Mouse (Mus musculus): ENCODE results near the gene Aqp2. TPM values are rescaled to one million over a fixed set of nuclear protein-coding genes. Genes with fewer than 3 reads are reported as not detected.
A peak's percentile ranks its signal among the peaks of the same experiment; 100 is the strongest.

The Aqp2 gene
- polyA plus RNA-seq, 1 experiment from 2014 or later, result 0.15 TPM

- no peaks in the 10 kb centered on the region for H3K36me3 ChIP-seq
- peaks cover 71% of the 10 kb centered on the region for H3K27me3 ChIP-seq (ENCODE audit: insufficient read depth, poor library complexity, severe bottlenecking)
- no peak overlapping the region for H3K27ac ChIP-seq
- 82% methylated on average over 13 of the region's 13 CpGs for WGBS
- no peaks in the 10 kb centered on the region for H3K9me3 ChIP-seq
- DNase-seq (ENCODE audit: low spot score), result no peak
- no peak overlapping the region for H3K4me3 ChIP-seq
- H3K4me1 ChIP-seq, result peaks cover 48% of the 10 kb centered on the region
These were observed 29.7 kb downstream of the Aqp2 start for GRCm38 (mm10) chr15:99608382-99609125.

- DNase-seq (ENCODE audit: low spot score), result no peak
- Histone ChIP-seq H3K27me3 (ENCODE audit: insufficient read depth, poor library complexity, severe bottlenecking) (peaks cover 55% of the 10 kb centered on the region), H3K4me1 (peaks cover 57% of the 10 kb centered on the region), H3K27ac (peak overlapping the region; percentile 42; the same call in 1 of the 2 replicates), H3K4me3 (no peak overlapping the region), H3K9me3 (no peaks in the 10 kb centered on the region), H3K36me3 (no peaks in the 10 kb centered on the region)
- 35% methylated on average over 7 of the region's 7 CpGs for WGBS
These were observed 32.7 kb downstream of the Aqp2 start for GRCm38 (mm10) chr15:99611563-99611962.

DNA sequence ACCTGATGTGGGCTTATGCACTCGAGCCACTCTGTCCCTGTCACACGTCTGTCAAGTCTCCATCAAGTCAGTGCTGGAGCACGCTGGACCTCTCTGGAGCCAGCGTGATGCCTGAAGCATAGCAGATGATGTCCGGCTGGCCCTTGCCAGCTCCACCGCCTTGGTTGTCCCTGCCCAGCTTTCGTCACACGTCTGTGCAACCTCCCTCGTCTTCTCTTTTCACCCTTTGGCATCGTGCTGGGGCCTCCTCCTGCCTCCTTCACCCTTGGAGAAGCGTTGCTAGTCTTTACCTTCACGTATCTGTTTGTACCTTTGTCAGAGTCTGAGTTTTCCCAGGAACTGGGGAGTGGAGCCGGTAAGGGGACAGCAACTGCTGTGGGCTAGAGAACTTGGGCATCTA lies 35.4 kb downstream of the Aqp2 start:
- no peak for DNase-seq (ENCODE audit: low spot score)
- H3K27me3 ChIP-seq (ENCODE audit: insufficient read depth, poor library complexity, severe bottlenecking), result peaks cover 33% of the 10 kb centered on the region
- peak overlapping the region; percentile 0; the same call in 1 of the 2 replicates for H3K4me3 ChIP-seq
- H3K9me3 ChIP-seq, result no peaks in the 10 kb centered on the region
- H3K27ac ChIP-seq, result peak overlapping the region; percentile 36; the same call in 1 of the 2 replicates
- peaks cover 34% of the 10 kb centered on the region for H3K4me1 ChIP-seq
- H3K36me3 ChIP-seq, result 0 out of 2 replicates have a peak, but pooled peaks cover under 1% of the 10 kb centered on the region
- WGBS, result 53% methylated on average over 13 of the region's 13 CpGs

- H3K4me3 ChIP-seq, result peak overlapping the region; percentile 0; the same call in 1 of the 2 replicates
- 7% methylated on average over 12 of the region's 12 CpGs for WGBS
These were observed 35.9 kb downstream of the Aqp2 start for GRCm38 (mm10) chr15:99614753-99615152.

GRCm38 (mm10) chr15:99615246-99615645 lies 36.4 kb downstream of the Aqp2 start:
- Histone ChIP-seq H3K36me3 (peaks cover 8% of the 10 kb centered on the region; the same call in 1 of the 2 replicates), H3K4me3 (no peak overlapping the region; the same call in 1 of the 2 replicates), H3K4me1 (peaks cover 34% of the 10 kb centered on the region), H3K9me3 (no peaks in the 10 kb centered on the region), H3K27ac (no peak overlapping the region), H3K27me3 (ENCODE audit: insufficient read depth, poor library complexity, severe bottlenecking) (peaks cover 28% of the 10 kb centered on the region)
- 47% methylated on average over 9 of the region's 9 CpGs for WGBS
- DNase-seq (ENCODE audit: low spot score), result no peak

More at GRCm38 (mm10) chr15:99614753-99615152, 35.9 kb downstream of the Aqp2 start:
- Histone ChIP-seq H3K27ac (peak overlapping the region; percentile 36; the same call in 1 of the 2 replicates), H3K9me3 (no peaks in the 10 kb centered on the region), H3K4me1 (peaks cover 34% of the 10 kb centered on the region), H3K27me3 (ENCODE audit: insufficient read depth, poor library complexity, severe bottlenecking) (peaks cover 32% of the 10 kb centered on the region), H3K36me3 (peaks cover 6% of the 10 kb centered on the region; the same call in 1 of the 2 replicates)
- no peak for DNase-seq (ENCODE audit: low spot score)

DNA sequence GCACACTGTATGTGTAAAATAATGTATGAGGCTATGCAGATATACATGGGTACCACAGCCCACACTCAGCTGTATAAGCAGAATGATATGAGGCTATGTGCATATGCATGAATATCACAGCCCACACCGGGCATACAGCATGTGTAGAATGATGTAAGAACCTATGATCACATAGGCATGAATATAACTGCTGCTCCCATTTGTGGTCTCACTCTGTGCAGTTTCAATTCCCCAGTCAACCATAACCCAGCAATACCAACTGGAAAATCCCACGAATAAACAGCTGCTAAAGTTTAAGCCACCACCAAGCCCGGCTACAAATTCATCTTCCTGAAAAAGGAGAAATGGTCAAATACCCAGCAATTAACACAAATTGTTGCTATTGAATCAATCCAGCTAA lies 39.7 kb downstream of the Aqp2 start:
- DNase-seq (ENCODE audit: low spot score), result no peak
- no peaks in the 10 kb centered on the region for H3K9me3 ChIP-seq
- H3K4me3 ChIP-seq, result no peak overlapping the region
- peaks cover 22% of the 10 kb centered on the region for H3K4me1 ChIP-seq
- H3K36me3 ChIP-seq, result peaks cover 39% of the 10 kb centered on the region
- peaks cover 9% of the 10 kb centered on the region for H3K27me3 ChIP-seq (ENCODE audit: insufficient read depth, poor library complexity, severe bottlenecking)
- no peak overlapping the region for H3K27ac ChIP-seq
- 91% methylated on average over 3 of the region's 3 CpGs for WGBS

DNA sequence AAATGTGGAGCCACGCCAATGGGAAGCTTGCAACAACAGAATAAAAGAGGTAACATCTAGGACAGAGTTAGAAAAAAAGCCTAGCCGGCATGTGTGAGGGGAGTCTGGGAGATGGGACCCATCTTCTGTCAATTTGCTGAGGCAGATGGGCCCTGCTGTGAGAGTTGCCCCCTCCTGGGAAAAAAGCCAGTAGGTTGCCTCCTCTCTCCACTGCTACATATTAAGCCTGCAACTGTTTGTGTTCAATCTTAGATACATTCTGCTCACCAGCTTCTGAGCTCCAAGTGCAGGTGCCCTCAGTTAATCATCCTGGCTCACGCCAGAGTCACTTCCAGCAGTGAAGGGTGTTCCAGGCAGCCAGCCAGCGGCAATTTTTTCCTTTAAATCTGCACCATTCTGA lies 41.0 kb downstream of the Aqp2 start:
- Histone ChIP-seq H3K4me3 (no peak overlapping the region), H3K9me3 (no peaks in the 10 kb centered on the region), H3K27ac (no peak overlapping the region), H3K4me1 (peaks cover 9% of the 10 kb centered on the region), H3K27me3 (ENCODE audit: insufficient read depth, poor library complexity, severe bottlenecking) (no peaks in the 10 kb centered on the region), H3K36me3 (peaks cover 51% of the 10 kb centered on the region)
- 85% methylated on average over 4 of the region's 4 CpGs for WGBS
- DNase-seq (ENCODE audit: low spot score), result no peak

DNA sequence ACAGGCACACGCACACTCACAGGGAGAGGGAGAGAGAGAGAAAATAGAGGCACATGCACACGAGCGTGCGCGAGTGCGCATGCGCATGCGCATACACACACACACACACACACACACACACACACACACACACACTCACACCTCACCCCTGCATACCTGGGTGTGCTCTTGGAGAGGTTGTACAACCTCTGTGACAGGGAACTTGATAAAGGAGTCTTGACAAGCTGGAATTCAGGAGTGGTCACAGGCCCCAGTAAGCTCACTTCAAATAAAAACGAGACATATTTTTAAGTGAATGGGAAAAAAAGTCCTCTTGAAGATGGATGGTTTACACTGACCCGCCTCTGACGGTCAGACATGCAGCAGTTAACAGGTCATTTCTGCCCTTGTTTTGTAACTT lies 43.2 kb downstream of the Aqp2 start:
- H3K36me3 ChIP-seq, result peaks cover 73% of the 10 kb centered on the region

GRCm38 (mm10) chr15:99631618-99632017 lies 52.8 kb downstream of the Aqp2 start:
- H3K27ac ChIP-seq, result no peak overlapping the region
- H3K9me3 ChIP-seq, result 0 out of 2 replicates have a peak, but pooled peaks cover 3% of the 10 kb centered on the region
- no peak for DNase-seq (ENCODE audit: low spot score)
- H3K4me3 ChIP-seq, result no peak overlapping the region
- H3K4me1 ChIP-seq, result no peaks in the 10 kb centered on the region
- no peaks in the 10 kb centered on the region for H3K27me3 ChIP-seq (ENCODE audit: insufficient read depth, poor library complexity, severe bottlenecking)
- peaks cover 94% of the 10 kb centered on the region for H3K36me3 ChIP-seq

More for the DNA sequence above, 43.2 kb downstream of the Aqp2 start:
- H3K4me1 ChIP-seq, result no peaks in the 10 kb centered on the region
- H3K9me3 ChIP-seq, result no peaks in the 10 kb centered on the region
- WGBS, result 91% methylated on average over 11 of the region's 11 CpGs
- H3K27ac ChIP-seq, result no peak overlapping the region
- no peaks in the 10 kb centered on the region for H3K27me3 ChIP-seq (ENCODE audit: insufficient read depth, poor library complexity, severe bottlenecking)
- H3K4me3 ChIP-seq, result no peak overlapping the region
- no peak for DNase-seq (ENCODE audit: low spot score)

Other genes with a start within 250 kb of the Aqp2 start
- 14.3 and 17.5 TPM in 2 replicates for gene Fmnl3, start 208.6 kb upstream of the Aqp2 start, polyA plus RNA-seq (2016; fragmentation: Nextera tagmentation; extraction: Ambion mirVana)
- 295 and 308 TPM in 2 replicates for gene Tmbim6, start 186.2 kb upstream of the Aqp2 start, polyA plus RNA-seq (2016; fragmentation: Nextera tagmentation; extraction: Ambion mirVana)
- 10.7 and 12.8 TPM in 2 replicates for gene Nckap5l, start 121.3 kb upstream of the Aqp2 start, polyA plus RNA-seq (2016; fragmentation: Nextera tagmentation; extraction: Ambion mirVana)
- gene Bcdin3d, start 104.3 kb upstream of the Aqp2 start, polyA plus RNA-seq (2016; fragmentation: Nextera tagmentation; extraction: Ambion mirVana), result 11.8 and 13.7 TPM in 2 replicates
- 0.59 and 0.68 TPM in 2 replicates for gene Faim2, start 50.9 kb upstream of the Aqp2 start, polyA plus RNA-seq (2016; fragmentation: Nextera tagmentation; extraction: Ambion mirVana)
- 3.5 and 5.3 TPM in 2 replicates for gene Aqp5, start 11.7 kb downstream of the Aqp2 start, polyA plus RNA-seq (2016; fragmentation: Nextera tagmentation; extraction: Ambion mirVana)
- 0.06 TPM in 1 of 2 replicates, not detected in the other for gene Aqp6, start 22.3 kb downstream of the Aqp2 start, polyA plus RNA-seq (2016; fragmentation: Nextera tagmentation; extraction: Ambion mirVana)
- gene Racgap1, start 72.6 kb downstream of the Aqp2 start, polyA plus RNA-seq (2016; fragmentation: Nextera tagmentation; extraction: Ambion mirVana), result 138 TPM in 2 replicates
- gene Asic1, start 91.3 kb downstream of the Aqp2 start, polyA plus RNA-seq (2016; fragmentation: Nextera tagmentation; extraction: Ambion mirVana), result 3.2 and 5.2 TPM in 2 replicates
- gene Smarcd1, start 123.1 kb downstream of the Aqp2 start, polyA plus RNA-seq (2016; fragmentation: Nextera tagmentation; extraction: Ambion mirVana), result 31.1 and 45.5 TPM in 2 replicates
- not detected in 2 replicates for gene Gm17349, start 126.4 kb downstream of the Aqp2 start, polyA plus RNA-seq (2016; fragmentation: Nextera tagmentation; extraction: Ambion mirVana)
- gene Gpd1, start 138.5 kb downstream of the Aqp2 start, polyA plus RNA-seq (2016; fragmentation: Nextera tagmentation; extraction: Ambion mirVana), result 0.74 and 0.87 TPM in 2 replicates
- 164 and 187 TPM in 2 replicates for gene Cox14, start 146.6 kb downstream of the Aqp2 start, polyA plus RNA-seq (2016; fragmentation: Nextera tagmentation; extraction: Ambion mirVana)
- 56.5 and 60.3 TPM in 2 replicates for gene Cers5, start 193.8 kb downstream of the Aqp2 start, polyA plus RNA-seq (2016; fragmentation: Nextera tagmentation; extraction: Ambion mirVana)